Mouse (Mus musculus) neutrophil, adult 5-6 weeks (primary cell): ENCODE data around the gene Tshz2. TPM values are rescaled to one million over a fixed set of nuclear protein-coding genes. Genes with fewer than 3 reads are reported as not detected.

Experiments
- ATAC-seq: fragments of 151-379, 151-347 bp; 2 replicates; pipeline ENCODE4 v1.8.0; 2017; ENCODE audit warnings: mild to moderate bottlenecking, moderate TSS enrichment; ENCODE audit not compliant: insufficient number of reproducible peaks, poor library complexity, low FRiP score, severe bottlenecking; ENCODE audit errors: extremely low read depth
- total RNA-seq: library from RNA; stranded (forward); fragments of 200-1000 nt; gene quantifications from 2 replicates; pipeline ENCODE4 v1.2.3, GENCODE M21; 2017

Tshz2 gene
- total RNA-seq, 1 experiment from 2014 or later, result not detected

DNA sequence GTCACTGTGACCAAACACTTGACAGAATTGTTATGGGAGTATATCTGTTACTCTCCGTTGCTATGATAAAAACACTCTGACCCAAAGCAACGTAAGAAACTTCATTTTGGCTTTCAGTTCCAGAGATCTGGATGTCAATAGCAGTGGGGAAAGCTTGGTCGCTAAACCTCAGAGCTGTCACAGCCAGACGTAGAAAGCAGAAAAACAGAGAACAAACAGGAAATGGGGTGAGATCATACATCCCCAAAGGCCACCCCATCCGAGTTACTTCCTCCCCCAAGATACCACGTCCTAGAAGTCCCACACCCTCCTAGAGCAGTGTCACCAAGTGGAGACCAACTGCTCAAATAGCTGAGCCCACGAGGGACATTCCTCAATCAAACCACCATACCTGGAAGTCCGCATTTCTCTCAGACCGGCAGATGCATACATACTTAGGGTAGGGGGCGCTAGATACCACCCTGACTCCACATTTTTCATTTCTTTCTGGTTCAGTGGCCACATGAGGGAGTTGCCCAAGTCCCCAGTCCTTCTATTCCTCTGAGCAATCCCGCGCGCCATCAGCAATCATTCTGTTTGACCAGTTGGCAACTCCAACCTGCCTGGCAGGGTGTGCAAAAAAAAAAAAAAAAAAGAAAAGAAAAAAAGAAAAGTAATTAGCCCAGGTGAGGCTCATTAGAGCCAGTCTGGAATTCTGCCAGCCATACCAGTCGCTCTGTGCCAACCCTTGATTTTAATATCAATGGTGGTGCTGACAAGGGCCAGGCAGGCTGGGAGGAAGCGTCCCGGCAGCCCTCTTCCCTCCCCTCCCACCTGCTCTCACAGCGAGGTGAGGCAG lies 326.1 kb downstream of the Tshz2 start:
- peak; percentile 29; the same call in 1 of the 2 replicates for ATAC-seq

- ATAC-seq, result no peak
These were observed 328.8 kb downstream of the Tshz2 start for GRCm38 (mm10) chr2:169961463-169962230.

GRCm38 (mm10) chr2:169962231-169962600 lies 329.4 kb downstream of the Tshz2 start:
- ATAC-seq, result no peak

DNA sequence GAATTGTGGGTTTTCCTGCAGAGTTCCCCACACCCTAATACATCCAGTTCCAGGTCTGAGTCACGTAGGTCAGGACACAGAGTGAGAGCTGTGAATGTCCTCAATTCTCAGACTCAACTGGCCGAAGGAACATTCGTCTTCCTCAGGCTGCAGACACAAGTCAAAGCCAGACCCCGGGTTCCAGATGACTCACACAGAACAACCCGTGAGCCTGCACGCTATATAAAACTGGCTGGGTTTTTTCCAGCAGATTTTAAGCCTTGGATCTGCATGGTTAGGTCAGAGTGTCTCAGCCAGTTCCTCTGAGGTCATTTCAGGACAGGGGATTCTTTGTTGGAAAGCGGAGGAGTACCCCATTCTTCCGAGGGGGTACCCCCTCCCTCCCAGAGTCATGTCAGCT lies 330.0 kb downstream of the Tshz2 start:
- no peak for ATAC-seq

DNA sequence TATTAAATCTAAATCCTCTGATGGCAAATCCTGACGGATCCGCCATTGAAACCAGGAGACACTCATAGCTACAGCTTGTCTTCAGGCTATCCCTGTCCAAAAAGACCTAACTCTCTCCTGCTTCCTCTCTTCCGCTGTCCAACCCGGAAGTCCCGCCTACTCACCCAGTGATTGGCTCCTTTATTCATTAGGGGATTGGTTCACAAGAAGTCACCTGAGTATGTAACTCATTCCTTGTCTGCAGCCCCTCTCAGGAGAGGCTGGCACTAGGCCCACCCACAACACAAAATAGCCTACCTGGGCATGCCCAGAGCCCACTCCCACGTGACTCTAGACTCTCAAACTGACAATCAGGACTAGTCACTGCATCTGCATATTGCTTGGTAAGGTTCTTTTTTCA lies 337.7 kb downstream of the Tshz2 start:
- ATAC-seq, result no peak

DNA sequence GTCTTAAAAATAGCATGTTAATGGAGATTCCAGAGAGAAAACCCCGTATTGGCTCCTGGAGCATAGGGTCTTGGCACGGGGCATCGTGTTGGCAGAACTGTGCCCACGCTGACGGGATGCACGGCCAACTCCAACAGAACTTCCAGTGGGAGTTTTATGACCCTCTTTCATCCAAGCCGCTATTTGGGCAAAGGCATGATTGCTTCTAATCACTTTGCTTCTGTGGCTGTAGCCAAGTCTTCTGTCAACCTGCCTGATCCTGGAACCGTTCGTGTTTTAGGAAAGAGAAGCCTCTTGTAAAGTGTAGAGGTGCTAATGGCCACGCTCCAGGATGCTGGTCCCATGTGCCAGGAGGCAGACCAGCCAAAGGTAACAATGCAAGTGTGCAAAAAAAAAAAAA lies 350.1 kb downstream of the Tshz2 start:
- no peak for ATAC-seq

DNA sequence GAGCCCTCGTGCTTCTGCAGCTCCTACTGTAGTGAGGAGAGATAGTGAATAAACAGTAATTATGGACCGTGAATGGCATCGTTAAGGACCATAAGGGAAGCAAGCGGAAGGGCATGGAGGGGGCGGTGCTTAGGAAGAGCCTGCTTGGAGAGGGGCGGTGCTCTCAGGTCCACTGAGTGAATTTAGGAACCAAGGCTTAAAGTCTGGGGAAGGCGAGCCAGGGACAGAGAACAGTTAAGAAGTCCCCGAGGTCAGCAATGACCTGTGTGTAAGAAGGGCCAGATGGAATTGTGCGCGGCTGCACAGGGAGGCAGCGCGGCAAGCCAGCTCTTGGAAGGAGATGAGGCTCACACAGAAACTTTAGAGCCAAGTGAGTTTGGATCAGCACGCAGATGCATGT lies 354.4 kb downstream of the Tshz2 start:
- no peak for ATAC-seq

GRCm38 (mm10) chr2:169989186-169989585 lies 356.4 kb downstream of the Tshz2 start:
- ATAC-seq, result no peak

- no peak for ATAC-seq
These were observed 358.2 kb downstream of the Tshz2 start for GRCm38 (mm10) chr2:169990991-169991390.

DNA sequence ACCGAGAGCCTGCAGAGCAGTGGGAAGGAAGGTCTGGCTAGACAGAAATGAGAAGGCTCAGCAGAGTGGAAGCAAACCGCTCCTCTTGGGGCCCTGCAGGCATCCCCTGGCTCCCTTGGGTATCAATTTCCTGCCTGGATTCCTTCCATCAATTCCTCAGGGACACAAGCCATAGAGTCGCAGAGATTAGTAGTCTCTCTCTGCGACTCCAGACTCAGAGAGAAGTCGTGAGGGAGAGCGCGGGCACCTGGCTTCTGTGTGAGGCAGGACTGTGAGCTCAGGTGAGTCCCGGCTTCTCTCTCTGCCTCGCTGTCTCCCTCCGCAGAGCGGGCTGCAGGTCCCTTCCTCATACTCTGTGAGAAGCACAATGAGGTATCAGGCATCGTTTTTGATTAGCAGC lies 363.2 kb downstream of the Tshz2 start:
- no peak for ATAC-seq

DNA sequence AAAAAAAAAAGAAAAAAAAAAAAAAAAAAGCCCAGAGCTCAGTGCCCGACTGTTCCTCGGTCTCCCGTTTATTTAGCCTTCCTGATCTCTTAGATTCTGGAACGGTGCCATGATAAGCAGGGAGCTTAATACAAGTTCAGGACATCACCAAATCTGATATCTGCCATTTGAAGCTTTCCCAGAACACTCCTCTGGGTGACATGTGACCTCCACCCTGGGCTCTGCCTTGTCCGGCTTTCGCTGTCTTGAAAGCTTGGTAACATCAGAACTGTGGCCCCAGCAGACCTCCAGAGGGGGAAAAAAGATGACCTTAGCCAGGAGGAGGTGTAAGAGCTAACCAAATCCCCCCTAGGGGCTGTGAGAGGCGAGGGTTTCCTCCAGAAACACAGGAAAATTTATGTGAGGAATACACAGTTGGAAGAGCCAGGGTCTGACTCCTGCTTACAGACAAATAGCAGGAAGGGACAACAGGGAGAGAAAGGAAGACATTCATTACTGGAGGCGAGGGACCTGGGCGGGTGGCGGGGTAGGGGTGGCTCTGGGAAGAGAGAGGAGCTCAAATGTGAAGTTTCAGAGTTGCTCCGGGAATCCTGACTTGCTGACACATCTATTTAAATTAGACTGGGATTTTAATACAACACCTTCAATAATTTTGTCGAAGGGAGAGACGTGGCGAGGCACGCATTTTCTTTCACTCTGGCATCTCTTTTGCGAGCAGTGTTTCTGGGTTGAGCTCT lies 363.9 kb downstream of the Tshz2 start:
- ATAC-seq, result no peak

DNA sequence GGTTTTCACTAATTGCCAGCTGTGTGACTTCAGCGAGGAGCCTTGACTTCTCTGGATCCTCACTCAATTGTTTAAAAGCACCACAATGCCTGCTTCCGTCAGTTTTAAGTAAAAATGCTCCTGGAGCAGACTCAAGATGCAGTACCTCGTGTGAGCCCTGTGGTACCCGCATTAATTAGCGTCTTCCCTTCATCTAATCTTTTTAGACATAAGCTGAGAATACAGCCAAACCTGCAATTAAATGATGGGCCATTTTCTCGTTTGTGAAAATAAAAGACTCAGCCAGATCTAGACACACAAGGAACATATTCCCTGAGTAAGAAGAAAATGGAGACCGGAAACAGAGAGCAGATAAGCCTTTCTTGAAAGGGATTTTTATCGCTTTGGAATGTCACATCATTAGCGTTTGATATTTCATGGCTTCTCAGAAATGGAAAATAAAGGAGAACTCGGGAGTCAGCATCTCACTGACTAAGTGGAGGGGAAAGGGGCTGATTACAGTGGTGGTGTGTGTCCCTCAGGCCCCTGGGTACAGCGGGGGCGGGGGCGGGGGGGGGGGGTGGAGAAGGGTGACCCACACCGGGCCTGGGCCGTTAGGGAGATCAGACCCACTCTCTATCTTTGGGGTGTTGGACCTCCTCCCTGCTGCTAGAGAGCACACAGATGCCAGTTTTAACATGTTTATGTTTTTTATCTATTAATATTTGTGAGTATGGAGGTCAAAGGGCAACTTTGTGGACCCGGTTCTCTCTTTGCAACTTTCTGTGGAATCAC lies 364.6 kb downstream of the Tshz2 start:
- no peak for ATAC-seq

DNA sequence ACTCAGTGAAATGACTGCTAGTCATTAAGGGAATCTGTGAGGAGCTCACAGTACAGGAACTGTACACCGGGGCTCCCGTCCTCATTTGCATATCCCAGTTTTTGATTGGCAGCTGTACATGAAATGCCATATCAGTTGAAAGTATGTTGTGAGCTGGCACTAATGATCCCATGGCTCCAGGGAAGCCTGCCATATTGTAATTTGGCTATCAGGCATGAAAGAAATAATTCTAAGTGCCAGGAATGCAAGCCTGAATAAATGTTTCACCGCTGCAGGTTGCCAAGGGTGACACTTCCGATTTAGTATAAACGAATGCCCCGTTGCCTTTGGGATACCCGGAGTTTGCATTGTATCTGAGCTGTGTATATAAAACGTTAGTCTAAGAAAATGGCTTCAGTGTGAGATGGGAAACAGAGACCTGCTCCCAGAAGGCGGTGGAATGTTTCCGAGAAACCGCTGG lies 366.1 kb downstream of the Tshz2 start:
- ATAC-seq, result no peak

DNA sequence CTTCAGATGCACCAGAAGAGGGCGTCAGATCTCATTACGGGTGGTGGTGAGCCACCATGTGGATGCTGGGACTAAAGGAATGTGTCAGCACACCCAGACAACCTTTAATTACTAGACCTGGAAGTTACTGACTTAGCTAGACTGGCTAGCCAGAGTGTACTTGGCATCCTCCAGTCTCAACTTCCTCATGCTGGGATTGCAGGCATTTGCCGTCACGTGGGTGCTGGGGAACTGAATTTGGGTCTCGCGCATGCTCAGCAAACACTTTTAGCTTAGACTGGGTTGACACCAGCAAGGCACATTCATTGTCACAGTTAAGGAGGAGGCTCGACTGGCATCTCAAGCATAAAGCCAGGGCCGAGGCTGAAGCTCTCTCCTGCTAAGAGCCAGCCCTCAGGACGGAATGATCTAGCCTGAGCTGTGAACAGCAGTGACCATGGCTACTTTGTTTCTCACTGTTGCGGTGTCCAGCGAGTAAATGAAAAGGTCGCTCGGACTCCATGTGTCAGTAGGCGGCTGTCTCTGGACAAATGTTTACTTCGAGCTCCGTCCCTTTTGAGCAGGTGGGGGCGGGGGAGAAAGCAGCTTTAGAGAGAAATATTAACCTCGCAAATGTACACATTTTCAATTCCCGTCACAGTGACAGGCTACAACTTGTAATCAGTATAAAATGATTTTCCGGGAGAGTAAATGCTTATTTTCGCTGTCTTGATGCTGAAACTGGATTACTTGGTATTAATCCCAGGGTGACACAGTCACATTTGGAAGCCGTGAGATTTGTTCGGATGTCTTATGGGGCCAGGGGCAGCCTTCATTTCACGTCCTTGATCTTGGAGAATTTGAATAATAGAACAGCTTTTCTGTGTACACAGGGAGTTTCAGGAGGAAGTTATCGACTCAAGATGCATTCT lies 370.0 kb downstream of the Tshz2 start:
- no peak for ATAC-seq

- no peak for ATAC-seq
These were observed 370.9 kb downstream of the Tshz2 start for GRCm38 (mm10) chr2:170003666-170004065.

DNA sequence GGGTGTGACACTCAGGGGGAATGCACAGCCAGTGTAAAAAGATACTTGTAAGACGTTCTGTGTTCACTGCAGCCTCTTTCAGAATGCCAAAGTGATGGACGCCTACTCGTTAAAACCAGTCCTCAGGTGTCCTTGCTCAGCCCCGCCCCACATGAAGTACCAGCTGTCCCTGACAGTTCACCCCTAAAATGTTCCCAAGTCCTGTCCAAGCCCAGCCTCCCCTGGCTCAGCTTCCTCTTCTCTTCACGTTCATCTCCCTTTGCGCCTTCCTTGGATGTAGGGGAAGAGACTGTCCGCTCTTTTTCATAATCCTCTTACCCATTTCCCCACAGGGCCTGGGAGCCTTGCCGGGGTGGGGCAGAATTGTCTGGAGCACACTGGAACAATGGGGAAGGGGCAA lies 374.0 kb downstream of the Tshz2 start:
- ATAC-seq, result no peak

- no peak for ATAC-seq
These were observed 374.7 kb downstream of the Tshz2 start for GRCm38 (mm10) chr2:170007426-170007958.

DNA sequence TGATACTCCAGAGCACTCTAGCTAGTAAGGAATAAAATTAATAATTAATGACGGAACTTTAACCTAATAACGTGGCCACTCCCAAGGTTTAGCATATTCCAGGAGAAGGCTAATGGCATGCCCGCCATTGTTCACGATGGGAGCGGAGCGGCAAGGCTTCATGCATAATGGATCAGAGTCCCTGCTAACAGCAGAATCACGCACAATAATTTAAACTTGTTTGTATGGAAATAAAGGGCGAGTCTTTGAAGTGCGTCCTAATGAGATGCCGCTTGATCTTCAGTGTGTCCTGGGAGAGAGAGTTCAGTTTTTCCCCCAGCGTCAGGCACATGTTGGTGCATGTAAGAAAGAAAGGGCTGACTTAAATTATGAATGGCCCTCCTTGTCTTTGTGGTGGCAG lies 376.9 kb downstream of the Tshz2 start:
- no peak for ATAC-seq
